20 mouse cellular contexts compared by ENCODE assay signal in the genomic region with DNA sequence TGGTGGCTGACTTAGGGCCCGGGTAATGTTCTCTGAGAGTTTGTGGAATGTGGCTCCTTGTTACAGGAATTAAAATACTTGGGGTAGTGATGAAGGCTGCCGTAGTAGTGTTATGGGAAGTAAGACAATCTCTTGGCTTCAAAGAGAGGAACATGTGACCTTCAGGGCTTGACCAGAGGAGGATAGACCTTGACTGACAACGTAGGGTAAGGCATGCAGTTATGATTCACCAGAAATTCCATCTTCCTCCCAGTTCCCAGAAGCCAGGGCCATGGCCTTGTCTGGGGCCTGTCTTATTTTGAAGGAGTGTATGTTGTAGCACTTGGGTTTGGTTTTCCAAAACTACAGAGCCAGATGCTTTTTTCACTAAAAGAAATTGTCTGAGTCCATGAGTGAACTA.
DNase-seq lines count a peak whose midpoint lies in the region.
"Had no signal": no experiment of that assay in that cellular context is flagged by ENCODE, and none has a peak within 500 bp of the region (broad histone marks: within the 10 kb centered on the region; RNA-seq: fewer than 3 reads in every experiment).

No protein-coding gene starts in this region.

- peaks cover 10% of the 10 kb centered on the region for H3K4me1 ChIP-seq in forebrain, embryonic 10.5 days

- H3K36me3 ChIP-seq in forebrain, embryonic 10.5 days (replicated peaks), result no peaks in the 10 kb centered on the region
- H3K36me3 ChIP-seq: embryonic facial prominence, embryonic 12.5 days; G1E; heart, embryonic 13.5 days; hindbrain, embryonic 13.5 days had no signal

- no peak overlapping the region for H3K4me3 ChIP-seq in forebrain, embryonic 10.5 days
- H3K4me3 ChIP-seq: embryonic facial prominence, embryonic 12.5 days; forebrain, embryonic 13.5 days; heart, embryonic 13.5 days; hindbrain, embryonic 13.5 days had no signal

- no peak overlapping the region for H3K27ac ChIP-seq in forebrain, embryonic 10.5 days
- H3K27ac ChIP-seq: embryonic facial prominence, embryonic 12.5 days; forebrain, embryonic 13.5 days; heart, embryonic 13.5 days; hindbrain, embryonic 13.5 days; hindbrain, postnatal 0 days had no signal

- 90% methylated on average over 3 of the region's 3 CpGs for WGBS in forebrain, embryonic 10.5 days

- H3K27me3 ChIP-seq in forebrain, embryonic 10.5 days (ENCODE audit: poor library complexity, severe bottlenecking), result no peaks in the 10 kb centered on the region
- H3K27me3 ChIP-seq: embryonic facial prominence, embryonic 12.5 days; forebrain, embryonic 13.5 days; heart, embryonic 13.5 days; hindbrain, embryonic 13.5 days had no signal

- peak; percentile 72 for DNase-seq in heart, adult 11 months
- no peak for DNase-seq in heart, adult 18-20 months
- DNase-seq in 3T3-L1 (ENCODE audit: low read depth, low spot score), result peak; percentile 51
- DNase-seq in adrenal gland, adult 8-10 months, result peak; percentile 82
- DNase-seq in adrenal gland, postnatal 36 days, result peak; percentile 65 to 72
- DNase-seq in Muller cell, postnatal 12 days (ENCODE audit: inconsistent ontology term), result no peak
- no peak for DNase-seq in forebrain, embryonic 10.5 days (ENCODE audit: extremely low spot score, low spot score)
- DNase-seq: cerebellum, adult 11-12 months; cerebellum, adult 9-10 months; cerebellum, postnatal 25 days; forebrain, postnatal 0 days; gastrocnemius, postnatal 14 days; heart, postnatal 10 days; kidney, adult 11 months had no signal

- no peaks in the 10 kb centered on the region for H3K9me3 ChIP-seq in forebrain, embryonic 10.5 days
- H3K9me3 ChIP-seq: embryonic facial prominence, embryonic 12.5 days; forebrain, embryonic 13.5 days; G1E; heart, embryonic 13.5 days; hindbrain, embryonic 13.5 days had no signal

Comparison
In these comparisons a context has a peak if more than half of its experiments do, and no peak if none do; other contexts are left out.
1. DNase-seq: peak in heart, adult 11 months (single experiment), 3T3-L1 (single experiment), adrenal gland, adult 8-10 months (single experiment) and adrenal gland, postnatal 36 days (2 of 2); none in heart, adult 18-20 months (0 of 2), Muller cell, postnatal 12 days (single experiment) and forebrain, embryonic 10.5 days (single experiment).